Mouse (Mus musculus) spleen, adult 2 months (tissue): ENCODE measurements around the gene Grid2.

ENCODE experiments used
- CTCF ChIP-seq: fragments of 200-500 bp; IDR thresholded peaks from 2 replicates; pipeline ENCODE4 v1.5.1; 2011; ENCODE audit warnings: mild to moderate bottlenecking, inconsistent platforms; ENCODE audit not compliant: insufficient read depth, insufficient read length, insufficient replicate concordance; ENCODE audit errors: extremely low read depth
- POLR2A ChIP-seq: fragments of 200-500 bp; IDR thresholded peaks from 2 replicates; pipeline ENCODE4 v1.6.1; 2011; ENCODE audit warnings: low read depth, low read length, inconsistent platforms

GRCm38 (mm10) chr6:64504394-64504793, 1248.7 kb downstream of the Grid2 start:
- TF ChIP-seq CTCF, result no peak
- TF ChIP-seq POLR2A, result no peak
